Mouse (Mus musculus) macrophage (primary cell): ENCODE measurements around the gene Prss32. TPM values are rescaled to one million over a fixed set of nuclear protein-coding genes. Genes with fewer than 3 reads are reported as not detected.
"Not testable (repeated sequence)": the region's sequence is repeated elsewhere in the genome, so short reads cannot be mapped to it uniquely, and the experiment has no call there.

Experiments
- H3K27ac ChIP-seq: fragments of 350-480 bp; formaldehyde crosslinking; 2 replicates; pipeline ENCODE4 v1.9.0; 2021
- H3K36me3 ChIP-seq: fragments of 350-480 bp; formaldehyde crosslinking; 2 replicates; pipeline ENCODE4 v1.9.0; 2021; ENCODE audit errors: inconsistent target
- H3K4me3 ChIP-seq: fragments of 350-480 bp; formaldehyde crosslinking; 2 replicates; pipeline ENCODE4 v1.9.0; 2021; ENCODE audit errors: inconsistent target
- H3K79me2 ChIP-seq: fragments of 350-480 bp; formaldehyde crosslinking; 2 replicates; pipeline ENCODE4 v1.9.0; 2021; ENCODE audit errors: inconsistent target
- WGBS: methylation state at CpG from one replicate; pipeline ENCODE4 v1.1.7; 2026; ENCODE audit warnings: inconsistent platforms; ENCODE audit not compliant: missing documents; 5-methylcytosine and 5-hydroxymethylcytosine counted together
- polyA plus RNA-seq: library from polyadenylated mRNA; stranded (reverse); fragments of 250-400 nt; gene quantifications from 3 replicates; pipeline ENCODE4 v1.2.4, GENCODE M21; 2018; ENCODE audit warnings: inconsistent platforms

The Prss32 gene
- polyA plus RNA-seq, 1 experiment from 2014 or later = not detected

DNA sequence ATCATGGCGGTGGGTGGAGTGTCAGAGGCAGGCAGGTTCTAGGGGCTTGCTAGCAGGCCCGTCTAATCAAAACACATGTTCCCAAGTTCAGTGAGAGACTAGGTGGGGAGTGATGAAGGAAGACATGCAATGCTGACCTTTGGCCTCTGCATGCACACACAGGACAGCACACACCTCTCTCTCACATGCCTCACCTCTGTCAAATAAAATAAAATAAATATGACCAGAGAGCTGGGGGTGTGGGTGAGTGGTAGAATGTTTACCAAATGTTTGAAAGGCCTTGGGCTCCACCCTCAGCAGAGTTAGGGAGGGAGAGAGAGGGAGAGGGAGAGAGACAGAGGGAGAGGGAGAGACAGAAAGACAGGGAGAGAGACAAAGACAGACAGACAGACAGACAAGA is 14.3 kb downstream of the Prss32 start:
- H3K4me3 ChIP-seq = no peak overlapping the region
- no peak overlapping the region for H3K27ac ChIP-seq
- no peaks in the 10 kb centered on the region for H3K36me3 ChIP-seq
- 90% methylated on average over 2 of the region's 2 CpGs for WGBS
- H3K79me2 ChIP-seq = no peaks in the 10 kb centered on the region

DNA sequence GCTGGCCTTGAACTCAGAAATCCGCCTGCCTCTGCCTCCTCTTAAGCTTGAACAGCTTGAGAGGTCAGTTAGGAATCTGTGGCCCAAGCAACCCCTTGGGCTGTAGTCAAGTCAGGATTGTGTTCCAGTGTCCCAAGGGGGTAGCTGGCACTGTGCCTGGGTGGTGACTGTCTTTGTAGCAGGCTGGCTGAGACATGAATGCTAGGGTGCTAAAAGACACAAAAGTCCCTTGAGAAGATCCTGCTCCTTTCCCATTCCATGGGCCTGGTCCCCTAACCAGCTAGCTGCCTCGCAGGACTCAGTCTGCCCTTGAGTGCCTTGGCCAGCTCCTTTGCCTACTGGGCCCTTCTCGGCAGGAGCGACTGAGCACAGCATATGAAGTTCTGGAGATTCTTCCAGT is 19.3 kb downstream of the Prss32 start:
- Histone ChIP-seq H3K4me3 (no peak overlapping the region), H3K27ac (no peak overlapping the region), H3K36me3 (no peaks in the 10 kb centered on the region), H3K79me2 (no peaks in the 10 kb centered on the region)
- 93% methylated on average over 4 of the region's 4 CpGs for WGBS

DNA sequence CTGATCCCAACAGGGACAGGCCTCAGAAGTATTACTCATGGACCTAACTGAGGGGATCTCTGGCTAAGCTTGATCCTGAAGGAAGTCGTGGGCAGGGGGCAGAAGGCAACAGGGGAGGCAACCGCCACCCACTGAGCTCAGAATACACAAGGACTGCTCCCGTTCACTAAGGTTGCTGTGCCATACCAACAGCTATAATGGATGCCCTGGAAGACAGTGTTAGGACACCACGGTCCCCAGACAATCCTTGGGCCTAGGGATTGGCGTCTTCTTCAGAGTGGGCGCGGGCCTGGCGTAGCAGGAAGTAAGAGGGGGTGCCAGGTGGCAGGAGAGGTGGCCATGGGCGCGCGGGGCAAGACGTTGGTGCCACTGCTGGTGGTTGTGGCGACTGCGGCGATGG is 24.1 kb downstream of the Prss32 start, which contains the start of gene Prss21:
Gene Prss21 (plus strand): TSS at position 301 of the 400 bp plus-strand sequence.
- 90% methylated on average over 15 of the region's 15 CpGs for WGBS
- H3K36me3 ChIP-seq = no peaks in the 10 kb centered on the region
- H3K4me3 ChIP-seq = no peak within 1 kb of the TSS
- H3K79me2 ChIP-seq = no peaks in the 10 kb centered on the region
- no peak within 1 kb of the TSS for H3K27ac ChIP-seq

DNA sequence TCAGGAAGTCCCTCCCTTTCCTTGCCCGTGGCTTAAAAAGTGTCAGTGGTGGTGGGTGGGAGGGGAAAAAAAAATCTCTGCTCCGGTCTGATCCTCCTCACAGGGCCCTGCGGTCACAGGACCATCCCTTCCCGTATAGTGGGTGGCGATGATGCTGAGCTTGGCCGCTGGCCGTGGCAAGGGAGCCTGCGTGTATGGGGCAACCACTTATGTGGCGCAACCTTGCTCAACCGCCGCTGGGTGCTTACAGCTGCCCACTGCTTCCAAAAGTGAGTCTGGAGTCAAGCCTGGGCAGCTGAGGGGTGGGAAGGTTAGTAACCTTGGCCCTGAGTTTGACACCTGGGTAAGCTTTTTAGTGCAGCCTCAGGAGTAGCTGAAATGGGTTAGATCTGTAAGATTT is 24.9 kb downstream of the Prss32 start:
- no peaks in the 10 kb centered on the region for H3K36me3 ChIP-seq
- H3K79me2 ChIP-seq = no peaks in the 10 kb centered on the region
- 38% methylated on average over 7 of the region's 11 CpGs for WGBS
- H3K27ac ChIP-seq = no peak overlapping the region
- H3K4me3 ChIP-seq = no peak overlapping the region

DNA sequence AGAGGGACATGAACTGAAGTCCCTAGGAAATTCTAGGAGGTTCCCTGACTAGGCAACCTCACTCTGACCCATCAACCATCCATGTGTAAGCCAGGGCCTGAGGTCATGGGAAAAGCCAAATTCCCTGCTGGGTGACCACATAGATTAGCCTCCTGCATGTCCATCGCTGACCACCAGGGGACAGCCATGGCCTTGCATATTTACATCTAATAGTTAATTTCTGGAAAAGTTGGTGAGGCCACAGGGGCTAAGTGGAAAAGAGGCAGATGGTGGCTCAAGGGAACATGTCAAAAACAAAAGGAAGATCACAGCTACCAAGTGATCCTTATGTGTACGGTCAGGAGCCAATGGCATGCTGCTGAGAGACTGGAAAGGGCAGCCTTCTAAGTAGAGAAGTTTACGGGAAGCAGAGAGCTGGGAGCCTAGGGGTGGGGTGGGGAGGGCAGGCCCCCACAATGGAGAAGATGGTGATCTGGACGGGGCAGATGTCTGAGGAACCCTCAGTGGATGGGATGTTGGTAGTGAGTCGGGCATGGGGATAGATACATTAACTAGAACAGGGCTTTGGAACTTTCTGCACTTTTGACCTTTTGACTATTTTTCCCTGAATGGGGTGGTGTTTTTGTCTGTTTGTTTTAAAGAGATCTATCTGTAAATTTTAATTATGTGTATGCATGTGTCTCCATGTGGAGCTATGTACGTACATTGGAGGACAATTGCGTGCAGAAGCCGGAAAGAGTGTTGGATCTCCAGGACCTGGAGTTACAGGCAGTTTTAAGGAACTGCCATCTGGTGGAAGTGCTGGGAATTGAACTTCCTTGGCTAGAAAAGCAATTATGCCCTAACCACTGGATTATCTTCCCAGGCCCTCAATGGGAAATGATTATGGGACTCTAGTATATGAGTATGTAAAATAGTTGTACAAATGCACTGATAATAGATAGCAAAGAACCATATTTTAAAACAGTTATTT is 30.5 kb downstream of the Prss32 start:
- Histone ChIP-seq H3K4me3 (no peak overlapping the region), H3K36me3 (no peaks in the 10 kb centered on the region), H3K27ac (no peak overlapping the region), H3K79me2 (no peaks in the 10 kb centered on the region)
- 65% methylated on average over 8 of the region's 8 CpGs for WGBS

DNA sequence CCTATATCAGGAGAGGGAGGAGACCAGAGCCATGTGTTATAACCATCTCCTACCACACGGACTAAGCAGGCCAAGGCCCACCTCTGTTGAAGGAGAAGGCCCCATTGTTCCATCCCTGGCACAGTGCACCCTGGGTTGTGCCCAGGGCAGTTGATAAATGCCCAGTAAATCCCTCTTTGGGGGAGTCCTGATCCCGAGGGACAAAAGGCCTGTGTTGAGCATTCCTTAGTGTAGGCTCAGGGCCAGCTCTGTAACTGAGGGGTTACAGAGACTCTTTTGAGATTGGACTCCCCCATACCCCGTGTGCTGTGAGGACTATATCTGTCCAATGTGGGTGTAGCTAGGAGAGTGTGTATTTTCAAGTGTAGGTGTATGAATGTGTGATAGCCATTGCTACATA is 33.1 kb downstream of the Prss32 start:
- Histone ChIP-seq H3K27ac (no peak overlapping the region), H3K36me3 (no peaks in the 10 kb centered on the region), H3K4me3 (no peak overlapping the region), H3K79me2 (no peaks in the 10 kb centered on the region)
- WGBS = 93% methylated on average over 3 of the region's 3 CpGs

DNA sequence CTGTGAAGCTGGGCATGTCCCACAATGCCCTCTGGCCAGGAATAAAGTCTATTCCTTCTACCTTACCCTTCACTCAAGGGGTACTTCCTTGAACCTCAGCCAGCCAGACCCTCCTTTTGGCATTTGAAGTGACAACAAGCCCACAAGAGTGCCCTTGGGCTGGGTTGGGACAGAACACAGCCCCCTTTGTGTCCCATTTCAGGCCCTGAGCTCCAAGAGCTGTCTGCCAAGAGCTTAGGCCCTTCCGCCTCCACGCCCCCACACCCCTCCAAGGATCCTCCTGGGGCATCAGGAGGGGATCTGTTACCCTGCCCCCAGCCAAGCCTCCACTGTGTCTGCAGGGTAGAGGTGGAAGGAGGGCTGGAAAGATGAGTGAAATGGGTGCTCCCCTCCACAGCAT is 33.5 kb downstream of the Prss32 start:
- Histone ChIP-seq H3K27ac (no peak overlapping the region), H3K4me3 (no peak overlapping the region), H3K79me2 (no peaks in the 10 kb centered on the region), H3K36me3 (no peaks in the 10 kb centered on the region)
- WGBS = 77% methylated on average over 2 of the region's 2 CpGs

DNA sequence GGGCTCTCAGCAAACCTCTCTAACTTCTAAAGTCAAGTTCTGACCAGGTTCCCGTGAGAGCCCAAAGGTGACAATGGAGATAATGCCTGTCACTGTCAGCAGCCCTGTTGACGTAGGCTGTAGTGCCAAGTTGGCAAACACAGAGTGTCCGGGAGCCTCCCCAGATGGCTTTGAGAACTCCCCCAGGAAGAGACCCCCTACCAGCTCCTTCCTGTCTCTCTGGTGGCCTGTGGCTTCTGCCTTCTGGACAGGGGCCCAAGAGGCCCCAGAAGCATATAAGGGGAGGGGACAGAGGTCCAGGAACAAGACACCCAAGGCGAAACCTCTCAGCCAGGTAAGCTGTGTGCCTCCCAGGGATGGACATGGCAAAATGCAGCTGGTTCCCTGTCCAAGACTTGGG is 36.9 kb downstream of the Prss32 start, which contains the start of the genes Dcpp1 and Dcpp2:
Gene Dcpp1 (plus strand): TSS at position 301 of the 400 bp plus-strand sequence.
Gene Dcpp2 (plus strand): TSS at position 305 of the 400 bp plus-strand sequence.
- 74% methylated on average over 3 of the region's 4 CpGs for WGBS
- not testable (repeated sequence) for H3K27ac ChIP-seq, H3K4me3 ChIP-seq, H3K36me3 ChIP-seq, H3K79me2 ChIP-seq

Other genes starting within 250 kb of the Prss32 start
- gene Zfp13, start 244.4 kb upstream of the Prss32 start, polyA plus RNA-seq = 0.16 to 0.60 TPM (median 0.52 TPM) in 3 replicates
- not detected in 3 replicates for gene Zscan10, start 243.0 kb upstream of the Prss32 start, polyA plus RNA-seq
- gene Mmp25, start 198.6 kb upstream of the Prss32 start, polyA plus RNA-seq = 0.14 to 0.56 TPM (median 0.25 TPM) in 3 replicates
- not detected in 3 replicates for gene Bicdl2, start 183.3 kb upstream of the Prss32 start, polyA plus RNA-seq
- 90.7 to 174 TPM (median 112 TPM) in 3 replicates for gene Hcfc1r1, start 170.3 kb upstream of the Prss32 start, polyA plus RNA-seq
- gene Thoc6, start 170.0 kb upstream of the Prss32 start, polyA plus RNA-seq = 11.0 to 17.8 TPM (median 16.3 TPM) in 3 replicates
- gene Tnfrsf12a, start 166.4 kb upstream of the Prss32 start, polyA plus RNA-seq = 3.2 to 12.0 TPM (median 5.7 TPM) in 3 replicates
- gene Cldn6, start 164.6 kb upstream of the Prss32 start, polyA plus RNA-seq = not detected in 3 replicates
- not detected in 3 replicates for gene Cldn9, start 159.8 kb upstream of the Prss32 start, polyA plus RNA-seq
- not detected in 3 replicates for gene 1520401A03Rik, start 121.1 kb upstream of the Prss32 start, polyA plus RNA-seq
- gene Pkmyt1, start 117.5 kb upstream of the Prss32 start, polyA plus RNA-seq = 2.0 to 9.0 TPM (median 2.7 TPM) in 3 replicates
- 6.4 to 12.8 TPM (median 6.5 TPM) in 3 replicates for gene Paqr4, start 103.0 kb upstream of the Prss32 start, polyA plus RNA-seq
- not detected in 3 replicates for gene Kremen2, start 98.0 kb upstream of the Prss32 start, polyA plus RNA-seq
- 15.5 to 20.8 TPM (median 19.7 TPM) in 3 replicates for gene Flywch1, start 72.3 kb upstream of the Prss32 start, polyA plus RNA-seq
- gene Flywch2, start 57.8 kb upstream of the Prss32 start, polyA plus RNA-seq = 0.43 to 1.8 TPM in 2 of 3 replicates, not detected in the other
- 101 to 166 TPM (median 130 TPM) in 3 replicates for gene Srrm2, start 53.3 kb upstream of the Prss32 start, polyA plus RNA-seq
- gene Elob, start 14.7 kb upstream of the Prss32 start, polyA plus RNA-seq = 177 to 422 TPM (median 330 TPM) in 3 replicates
- not detected in 3 replicates for gene Prss33, start 7.8 kb upstream of the Prss32 start, polyA plus RNA-seq
- gene Prss41, start 317 bp downstream of the Prss32 start, polyA plus RNA-seq = not detected in 3 replicates
- not detected in 3 replicates for gene Prss21, start 24.2 kb downstream of the Prss32 start, polyA plus RNA-seq
- gene Dcpp1, start 37.0 kb downstream of the Prss32 start, polyA plus RNA-seq = not detected in 3 replicates
- gene Dcpp2, start 37.0 kb downstream of the Prss32 start, polyA plus RNA-seq = not detected in 3 replicates
- gene Dcpp3, start 73.6 kb downstream of the Prss32 start, polyA plus RNA-seq = not detected in 3 replicates
- gene Sbp, start 97.8 kb downstream of the Prss32 start, polyA plus RNA-seq = not detected in 3 replicates
- not detected in 3 replicates for gene Sbpl, start 111.4 kb downstream of the Prss32 start, polyA plus RNA-seq
- gene Prss30, start 136.7 kb downstream of the Prss32 start, polyA plus RNA-seq = 0.19 to 0.33 TPM in 2 of 3 replicates, not detected in the other
- not detected in 3 replicates for gene Prss22, start 154.2 kb downstream of the Prss32 start, polyA plus RNA-seq
- not detected in 3 replicates for gene Prss27, start 194.3 kb downstream of the Prss32 start, polyA plus RNA-seq
- 10.4 to 18.9 TPM (median 13.9 TPM) in 3 replicates for gene Kctd5, start 229.6 kb downstream of the Prss32 start, polyA plus RNA-seq